35 mouse cellular contexts compared by ENCODE assay signal in genomic region chr9:119258128-119258527, GRCm38 (mm10). TPM values are rescaled to one million over a fixed set of nuclear protein-coding genes. Genes with fewer than 3 reads are reported as not detected.
"Had no signal": no experiment of that assay in that cellular context is flagged by ENCODE, and none has a peak within 500 bp of the region (broad histone marks: within the 10 kb centered on the region; RNA-seq: fewer than 3 reads in every experiment).

No protein-coding gene starts in this region.

- H3K9me3 ChIP-seq: heart, embryonic 13.5 days; heart, embryonic 15.5 days; hindbrain, embryonic 10.5 days; hindbrain, embryonic 12.5 days; intestine, embryonic 15.5 days; limb, embryonic 10.5 days; limb, embryonic 12.5 days; liver, embryonic 13.5 days; liver, embryonic 15.5 days had no signal

- H3K4me3 ChIP-seq: heart, embryonic 13.5 days; heart, embryonic 15.5 days; hindbrain, embryonic 10.5 days; hindbrain, embryonic 12.5 days; intestine, embryonic 15.5 days; layer of hippocampus, adult 2 months; left cerebral cortex, adult 2 months; limb, embryonic 10.5 days; limb, embryonic 12.5 days; liver, embryonic 13.5 days; liver, embryonic 15.5 days had no signal

- H3K27ac ChIP-seq: heart, embryonic 13.5 days; heart, embryonic 15.5 days; hindbrain, embryonic 10.5 days; hindbrain, embryonic 12.5 days; hindbrain, embryonic 14.5 days; intestine, embryonic 15.5 days; layer of hippocampus, adult 2 months; left cerebral cortex, adult 2 months; limb, embryonic 10.5 days; limb, embryonic 12.5 days; liver, embryonic 13.5 days; liver, embryonic 15.5 days had no signal

- H3K27me3 ChIP-seq: heart, embryonic 13.5 days; heart, embryonic 15.5 days; hindbrain, embryonic 12.5 days; intestine, embryonic 15.5 days; limb, embryonic 12.5 days; liver, embryonic 13.5 days; liver, embryonic 15.5 days had no signal

- H3K4me1 ChIP-seq: heart, embryonic 13.5 days; heart, embryonic 15.5 days; hindbrain, embryonic 10.5 days; hindbrain, embryonic 12.5 days; intestine, embryonic 15.5 days; limb, embryonic 10.5 days; limb, embryonic 12.5 days; liver, embryonic 13.5 days; liver, embryonic 15.5 days had no signal

- DNase-seq: gastrocnemius, postnatal 25 days; heart, postnatal 14 days; heart, postnatal 4 days; kidney, adult 18-20 months; kidney, adult 8-10 months; kidney, postnatal 10 days; kidney, postnatal 25 days; kidney, postnatal 4 days; liver; liver, embryonic 13.5 days; liver, postnatal 0 days had no signal

- H3K9ac ChIP-seq: heart, embryonic 13.5 days; heart, embryonic 15.5 days; hindbrain, embryonic 12.5 days; hindbrain, embryonic 14.5 days; intestine, embryonic 15.5 days; limb, embryonic 12.5 days; liver, embryonic 13.5 days; liver, embryonic 15.5 days; liver, postnatal 0 days had no signal

RNA-seq across cellular contexts. Expression of gene Slc22a13, which starts 49.2 kb away (rescaled TPM):
- total RNA-seq: gastrocnemius, adult 8-10 months; gastrocnemius, postnatal 25 days; gastrocnemius, postnatal 4 days; granulocyte monocyte progenitor cell, adult 5-6 weeks; heart, adult 8-10 months; heart, postnatal 14 days; heart, postnatal 4 days; layer of hippocampus, adult 2 months; layer of hippocampus, postnatal 10 days; layer of hippocampus, postnatal 25 days; left cerebral cortex, postnatal 36 days had no signal
- polyA plus RNA-seq: frontal cortex, adult 2 months; heart, embryonic 11.5 days; heart, embryonic 13.5 days; heart, embryonic 15.5 days; heart, postnatal 0 days; hindbrain, embryonic 10.5 days; hindbrain, embryonic 14.5 days; hindbrain, embryonic 16.5 days; inflammation-experienced regulatory T-cells, adult 6 months; intestine, embryonic 15.5 days; limb, embryonic 10.5 days; limb, embryonic 12.5 days; liver, embryonic 11.5 days; liver, embryonic 13.5 days; liver, embryonic 15.5 days; liver, postnatal 0 days had no signal
